Mouse (Mus musculus) thymus, postnatal 14 days (tissue): ENCODE measurements around the gene Zfp866.

Experiments
- DNase-seq: peaks from one replicate; pipeline ENCODE4 v3.0.0; 2021

Zfp866 gene

GRCm38 (mm10) chr8:69715366-69715765 lies 75.6 kb downstream of the Zfp866 start:
- no peak for DNase-seq

- DNase-seq: no peak
These were observed 77.5 kb downstream of the Zfp866 start for GRCm38 (mm10) chr8:69713516-69713915.
